Mouse (Mus musculus) megakaryocyte, embryonic 14.5 days (primary cell): Measurements from ENCODE around the gene Rnf128. TPM values are rescaled to one million over a fixed set of nuclear protein-coding genes. Genes with fewer than 3 reads are reported as not detected.
"Not testable (repeated sequence)": the region's sequence is repeated elsewhere in the genome, so short reads cannot be mapped to it uniquely, and the experiment has no call there.

Experiments
- H3K27me3 ChIP-seq: replicated peaks from 2 replicates; pipeline ENCODE3; 2012; ENCODE audit warnings: inconsistent platforms
- H3K36me3 ChIP-seq: replicated peaks from 2 replicates; pipeline ENCODE3; 2012; ENCODE audit warnings: low read length, inconsistent platforms, mixed read lengths
- H3K4me1 ChIP-seq: 2 replicates; pipeline ENCODE4 v1.6.1; 2012; ENCODE audit warnings: inconsistent platforms
- H3K4me3 ChIP-seq: replicated peaks from 2 replicates; pipeline ENCODE3; 2012; ENCODE audit warnings: moderate library complexity, mild to moderate bottlenecking, inconsistent platforms
- H3K9me3 ChIP-seq: 2 replicates; pipeline ENCODE4 v1.6.1; 2012; ENCODE audit warnings: inconsistent platforms
- FLI1 ChIP-seq: IDR thresholded peaks from 2 replicates; pipeline ENCODE4 v1.6.1; 2012; ENCODE audit warnings: low read length, inconsistent platforms, mixed read lengths
- GATA1 ChIP-seq: IDR thresholded peaks from 3 replicates; pipeline ENCODE4 v1.6.1; 2012; ENCODE audit warnings: mixed read lengths, low read length, inconsistent platforms, borderline replicate concordance
- polyA plus RNA-seq: library from polyadenylated mRNA; stranded (reverse); fragments of >175 nt; gene quantifications from 2 replicates; pipeline ENCODE4 v1.2.3, GENCODE M21; 2012; ENCODE audit warnings: low replicate concordance; ENCODE audit not compliant: insufficient read depth

Rnf128 gene
- polyA plus RNA-seq, 1 experiment: 2.5 TPM

DNA sequence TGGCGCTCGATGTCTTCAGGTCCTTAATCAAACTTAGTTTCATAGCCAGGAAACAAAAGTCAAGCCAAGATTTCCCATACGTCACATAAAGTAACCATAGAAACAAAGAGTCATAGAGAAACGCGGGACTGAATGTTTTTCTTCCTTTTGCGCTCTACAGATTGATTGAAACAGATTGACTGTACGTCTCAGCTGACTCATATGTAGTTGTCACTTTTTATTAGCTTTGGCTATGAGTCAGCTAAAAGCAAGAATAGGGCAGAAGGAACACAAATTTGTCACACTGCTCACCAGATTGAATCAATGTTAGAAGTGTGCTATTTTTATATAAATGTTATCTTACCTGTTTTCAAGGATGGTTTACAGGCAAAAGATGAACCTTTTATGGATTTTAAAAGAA, 19.4 kb upstream of the Rnf128 start:
- TF ChIP-seq FLI1: no peak
- TF ChIP-seq GATA1: no peak
- no peaks in the 10 kb centered on the region for H3K36me3 ChIP-seq
- H3K9me3 ChIP-seq: no peaks in the 10 kb centered on the region
- H3K4me3 ChIP-seq: no peak overlapping the region
- no peaks in the 10 kb centered on the region for H3K4me1 ChIP-seq
- no peaks in the 10 kb centered on the region for H3K27me3 ChIP-seq

DNA sequence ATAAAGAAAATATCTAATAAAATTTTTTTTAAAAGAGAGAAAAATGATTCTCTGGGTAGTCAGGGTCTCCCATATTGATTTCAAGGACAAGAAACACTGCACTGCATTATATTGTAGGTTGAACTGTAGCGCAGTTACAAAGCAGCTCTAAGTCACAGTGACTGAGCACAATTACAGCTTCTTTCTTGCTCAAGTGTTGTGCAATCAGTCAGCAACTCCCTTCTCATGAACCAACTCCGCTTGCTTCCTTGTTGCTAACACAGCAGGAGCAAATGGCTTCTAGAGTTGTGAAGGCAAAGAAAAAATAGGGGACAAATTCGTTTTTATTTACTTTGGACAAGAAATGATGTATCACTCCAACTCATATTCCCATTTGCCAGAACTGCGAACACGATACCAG, 12.7 kb upstream of the Rnf128 start:
- Histone ChIP-seq H3K36me3 (no peaks in the 10 kb centered on the region), H3K9me3 (no peaks in the 10 kb centered on the region), H3K4me1 (no peaks in the 10 kb centered on the region), H3K4me3 (no peak overlapping the region), H3K27me3 (no peaks in the 10 kb centered on the region)
- TF ChIP-seq FLI1: no peak
- TF ChIP-seq GATA1: no peak

DNA sequence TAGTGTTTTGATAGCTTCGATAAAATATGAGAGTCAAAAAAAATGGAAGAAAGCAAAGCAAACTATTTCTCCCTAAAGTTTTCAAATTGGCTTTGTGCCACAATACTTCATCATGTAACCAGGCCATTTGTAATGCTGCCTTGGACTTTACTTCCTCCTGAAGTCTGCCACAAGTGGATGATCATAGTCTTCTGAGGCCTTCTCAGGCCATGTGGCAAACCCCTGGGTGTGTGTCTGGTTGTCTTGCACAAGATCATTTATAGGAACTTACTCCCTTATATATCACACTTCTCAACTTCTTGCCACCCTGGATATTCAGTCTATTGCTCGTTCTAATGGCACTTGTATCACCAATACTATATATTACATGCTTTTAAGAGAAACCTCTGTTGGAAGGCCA, 11.0 kb upstream of the Rnf128 start:
- no peaks in the 10 kb centered on the region for H3K9me3 ChIP-seq

DNA sequence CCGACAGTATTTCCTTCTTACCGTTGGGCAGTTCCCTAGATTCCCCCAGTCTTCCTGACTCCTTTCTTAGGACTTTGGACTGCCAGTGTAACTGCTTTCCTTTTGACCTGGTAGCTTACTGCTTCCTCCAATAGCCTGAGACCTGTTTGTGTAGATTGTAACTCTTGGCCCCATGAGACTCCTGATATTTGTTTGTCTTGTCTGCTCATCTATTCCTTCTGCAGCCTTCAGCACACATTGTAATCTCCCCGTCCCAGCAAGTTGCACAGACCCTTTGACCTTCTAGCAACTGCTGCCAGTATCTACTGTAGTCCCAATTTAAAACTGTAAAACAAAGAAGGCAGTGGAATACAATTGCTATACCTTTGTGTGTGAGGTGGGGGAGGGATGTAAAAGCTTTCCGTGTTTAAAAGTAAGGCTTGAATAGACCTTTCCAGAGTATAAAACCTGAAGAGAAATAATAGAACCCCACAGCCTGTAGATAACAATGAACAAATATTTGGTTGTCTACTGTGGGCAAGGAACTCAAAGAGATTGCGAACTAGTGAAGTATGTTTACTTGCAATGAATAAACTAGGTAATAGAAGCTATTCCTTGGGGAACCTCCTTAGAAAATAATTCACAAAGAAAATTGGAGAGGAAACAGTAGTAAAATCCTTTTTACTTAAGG, 726 bp upstream of the Rnf128 start:
- Histone ChIP-seq H3K9me3 (no peaks in the 10 kb centered on the region), H3K4me3 (no peak overlapping the region), H3K27me3 (no peaks in the 10 kb centered on the region), H3K36me3 (no peaks in the 10 kb centered on the region), H3K4me1 (no peaks in the 10 kb centered on the region)
- no peak for TF ChIP-seq GATA1
- TF ChIP-seq FLI1: no peak

More for the DNA sequence above, 11.0 kb upstream of the Rnf128 start:
- no peaks in the 10 kb centered on the region for H3K36me3 ChIP-seq
- H3K4me3 ChIP-seq: no peak overlapping the region
- H3K27me3 ChIP-seq: no peaks in the 10 kb centered on the region
- TF ChIP-seq FLI1 (no peak), GATA1 (no peak)
- H3K4me1 ChIP-seq: no peaks in the 10 kb centered on the region

DNA sequence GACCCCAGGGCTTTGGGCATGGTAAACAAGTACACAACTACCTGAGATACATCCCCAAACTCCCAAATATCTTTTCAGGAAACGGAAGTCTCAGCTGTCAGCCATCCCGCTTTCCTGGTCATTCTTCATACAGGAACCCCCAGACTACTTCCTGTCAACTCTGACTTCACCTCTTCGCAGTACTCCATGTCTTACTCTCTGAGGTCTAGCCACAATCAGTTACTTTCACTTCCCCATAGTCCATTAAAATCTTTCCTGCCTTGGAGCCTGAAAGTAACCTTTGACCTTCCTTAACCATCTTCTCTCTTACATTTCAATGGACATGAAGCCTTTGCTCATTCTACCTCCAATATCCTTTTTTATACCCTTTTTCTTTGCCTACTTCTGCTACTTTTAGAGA, 6.9 kb downstream of the Rnf128 start:
- H3K4me1 ChIP-seq: no peaks in the 10 kb centered on the region

DNA sequence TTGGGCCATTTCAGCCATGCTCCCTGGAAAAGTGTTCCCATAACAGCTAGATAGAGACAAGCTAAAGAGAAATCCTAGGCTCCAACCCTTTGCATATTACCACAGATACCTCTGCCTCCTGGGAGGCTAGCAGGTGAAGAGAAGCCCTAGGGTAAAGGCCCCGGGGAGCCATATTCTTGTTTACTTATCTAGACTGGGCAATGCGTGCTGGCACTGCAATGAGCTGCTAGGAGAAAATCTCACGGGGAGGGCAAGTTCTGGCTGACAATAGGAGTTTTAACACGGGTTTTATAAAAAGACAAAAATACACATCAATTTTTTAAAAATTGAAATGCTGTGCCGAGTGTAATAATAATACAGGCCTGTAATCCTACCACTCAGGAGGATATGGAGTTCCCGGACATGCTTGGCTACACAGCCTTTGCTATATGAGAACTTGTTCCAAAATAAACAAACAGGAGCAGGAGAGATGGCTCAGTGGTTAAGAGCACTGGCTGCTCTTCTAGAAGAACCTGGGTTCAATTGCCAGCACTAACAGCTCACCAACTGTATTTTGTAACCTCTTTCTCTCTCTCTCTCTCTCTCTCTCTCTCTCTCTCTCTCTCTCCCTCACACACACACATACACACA, 15.6 kb downstream of the Rnf128 start:
- TF ChIP-seq GATA1 (no peak), FLI1 (no peak)
- H3K36me3 ChIP-seq: no peaks in the 10 kb centered on the region
- peaks cover 2% of the 10 kb centered on the region; the same call in 1 of the 2 replicates for H3K4me1 ChIP-seq
- no peaks in the 10 kb centered on the region; the same call in 1 of the 2 replicates for H3K9me3 ChIP-seq
- no peak overlapping the region for H3K4me3 ChIP-seq
- peaks cover 3% of the 10 kb centered on the region for H3K27me3 ChIP-seq

More for the DNA sequence above, 6.9 kb downstream of the Rnf128 start:
- no peak for TF ChIP-seq GATA1
- TF ChIP-seq FLI1: no peak
- Histone ChIP-seq H3K27me3 (peaks cover 5% of the 10 kb centered on the region), H3K4me3 (no peak overlapping the region), H3K9me3 (no peaks in the 10 kb centered on the region), H3K36me3 (no peaks in the 10 kb centered on the region)

DNA sequence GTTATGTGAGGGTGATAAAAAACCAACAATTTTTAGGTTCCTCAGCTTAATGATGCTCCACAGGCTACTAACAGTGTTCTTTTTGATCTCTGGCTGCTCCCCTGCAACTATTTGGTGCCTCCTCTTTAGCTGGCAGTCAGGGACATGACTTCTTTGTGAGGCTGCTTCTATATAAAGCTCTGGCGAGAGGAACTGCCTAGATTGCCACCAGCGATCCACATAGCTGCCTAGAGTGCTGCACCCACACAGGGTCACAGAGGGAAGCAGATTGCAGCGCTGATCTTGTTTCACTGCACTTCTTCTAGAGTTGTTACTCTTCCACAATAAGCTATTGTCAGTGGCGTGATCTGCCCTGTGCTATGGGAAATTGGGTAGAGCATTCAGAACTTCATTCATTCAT, 20.5 kb downstream of the Rnf128 start:
- Histone ChIP-seq H3K36me3 (no peaks in the 10 kb centered on the region), H3K4me1 (peaks cover 14% of the 10 kb centered on the region; the same call in 1 of the 2 replicates), H3K27me3 (no peaks in the 10 kb centered on the region), H3K4me3 (no peak overlapping the region), H3K9me3 (no peaks in the 10 kb centered on the region; the same call in 1 of the 2 replicates)
- TF ChIP-seq FLI1 (no peak), GATA1 (no peak)

DNA sequence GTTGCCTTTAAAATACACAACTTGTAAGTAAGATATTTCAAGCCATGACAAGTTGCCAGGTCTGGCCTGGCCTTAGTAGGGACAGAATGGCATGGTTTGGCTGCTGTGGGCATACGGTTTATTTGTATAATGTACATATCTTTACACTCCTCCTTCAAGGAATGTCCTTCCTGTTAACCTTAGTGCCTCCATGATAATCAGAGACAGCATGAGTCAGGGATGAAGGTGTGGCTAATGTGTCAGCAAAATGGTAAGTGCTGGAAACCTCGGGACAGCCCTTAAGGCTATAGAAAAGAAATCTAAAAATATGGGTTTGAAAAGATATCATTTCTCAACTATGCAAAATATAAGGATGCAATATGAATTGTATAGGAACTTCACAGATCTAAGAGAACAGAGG, 23.6 kb downstream of the Rnf128 start:
- H3K4me1 ChIP-seq: peaks cover 14% of the 10 kb centered on the region; the same call in 1 of the 2 replicates
- not testable (repeated sequence) for H3K9me3 ChIP-seq, H3K4me3 ChIP-seq, H3K27me3 ChIP-seq, H3K36me3 ChIP-seq

DNA sequence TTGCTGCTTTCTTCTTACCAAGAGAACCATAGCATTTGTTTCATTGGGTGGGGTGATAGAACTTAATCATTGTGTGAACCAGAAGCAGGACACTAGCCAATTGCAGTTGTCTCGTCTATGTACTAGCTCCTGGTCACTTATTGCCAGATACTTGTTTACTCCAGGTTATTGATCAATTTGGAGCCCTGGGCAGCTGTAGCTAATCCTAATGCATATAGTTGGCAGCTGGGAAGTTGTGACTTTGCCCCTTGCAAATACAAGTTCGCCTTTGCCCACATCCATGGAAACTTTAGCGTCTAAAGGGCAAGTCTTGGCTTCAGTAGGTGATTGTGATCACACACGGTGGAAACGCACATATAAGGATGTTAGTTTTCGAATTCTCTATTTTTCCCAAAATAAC, 33.3 kb downstream of the Rnf128 start:
- Histone ChIP-seq H3K27me3 (no peaks in the 10 kb centered on the region), H3K9me3 (no peaks in the 10 kb centered on the region), H3K36me3 (no peaks in the 10 kb centered on the region), H3K4me3 (no peak overlapping the region), H3K4me1 (no peaks in the 10 kb centered on the region)
- TF ChIP-seq GATA1 (no peak), FLI1 (no peak)

DNA sequence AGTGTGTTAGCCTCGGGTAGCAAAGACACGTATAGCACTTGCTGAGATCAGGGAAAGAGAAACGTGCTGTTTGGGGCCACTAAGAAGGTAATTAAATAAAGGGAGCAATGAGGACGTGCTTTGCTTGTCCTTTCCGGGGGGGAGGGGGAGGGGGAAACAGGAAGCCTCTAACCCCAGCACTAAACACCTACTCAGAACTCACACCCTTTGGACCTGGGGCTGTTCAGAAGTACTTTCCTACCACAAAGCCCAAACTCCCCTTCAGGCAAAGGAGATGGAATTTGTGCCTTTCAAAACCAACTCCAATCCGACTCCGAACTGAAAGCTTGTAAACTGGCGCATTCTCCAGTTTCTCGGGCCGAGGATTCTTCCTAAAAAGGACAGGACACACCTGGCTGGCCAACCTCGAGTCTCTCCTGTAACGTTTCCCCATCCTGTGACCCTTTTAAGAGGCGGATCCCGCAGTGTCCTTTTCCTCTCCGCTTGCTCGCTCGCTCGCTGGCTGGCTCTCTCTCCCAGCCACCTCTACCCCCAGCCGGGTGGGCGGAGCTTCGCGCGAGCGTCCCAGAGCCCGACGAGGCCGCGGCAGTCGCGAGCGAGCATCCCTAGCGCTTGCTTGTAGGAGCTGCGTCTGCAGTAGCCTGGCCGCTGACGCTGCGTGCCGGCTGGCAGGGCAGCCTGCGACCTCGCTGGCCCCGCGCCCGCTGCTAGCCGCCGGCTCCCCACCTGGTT, 47.1 kb downstream of the Rnf128 start:
- Histone ChIP-seq H3K4me1 (peaks cover 8% of the 10 kb centered on the region; the same call in 1 of the 2 replicates), H3K4me3 (peak overlapping the region; percentile 94), H3K36me3 (no peaks in the 10 kb centered on the region), H3K9me3 (peaks cover 7% of the 10 kb centered on the region; the same call in 1 of the 2 replicates), H3K27me3 (peaks cover 13% of the 10 kb centered on the region)
- TF ChIP-seq FLI1 (no peak), GATA1 (no peak)
